Mouse (Mus musculus) lung, adult 2 months (tissue): ENCODE measurements at regions not wholly inside any gene's neighbourhood (a gene's known extent, or its start where the extent isn't known, plus 50 kb on each side); places are given as distances from the start of the nearest gene placed in this dataset.

Experiments
- CTCF ChIP-seq: fragments of 200-500 bp; IDR thresholded peaks from 2 replicates; pipeline ENCODE4 v1.5.1; 2011; ENCODE audit warnings: mild to moderate bottlenecking, low read length, control low read depth; ENCODE audit not compliant: insufficient read depth
- POLR2A ChIP-seq: fragments of 200-500 bp; IDR thresholded peaks from 2 replicates; pipeline ENCODE4 v1.6.1; 2011; ENCODE audit warnings: low read depth, mild to moderate bottlenecking, control low read depth, low read length, borderline replicate concordance; ENCODE audit errors: extremely low read depth

- TF ChIP-seq CTCF, result no peak
- TF ChIP-seq POLR2A, result no peak
These were observed 130.5 kb upstream of the Cdh5 start for GRCm38 (mm10) chr8:103970966-103971365.
